Mouse (Mus musculus) testis, postnatal 14 days (tissue): ENCODE results near the gene Muc4.

ENCODE experiments used
- DNase-seq: peaks from one replicate; pipeline ENCODE4 v3.0.0; 2021; ENCODE audit warnings: low spot score

Muc4 gene

GRCm38 (mm10) chr16:32726501-32726900 lies 9.2 kb upstream of the Muc4 start:
- DNase-seq, result no peak

- no peak for DNase-seq
Measured at GRCm38 (mm10) chr16:32728240-32728639, 7.4 kb upstream of the Muc4 start.

- no peak for DNase-seq
Measured at GRCm38 (mm10) chr16:32728730-32729129, 7.0 kb upstream of the Muc4 start.

GRCm38 (mm10) chr16:32733213-32733612 lies 2.5 kb upstream of the Muc4 start:
- no peak for DNase-seq

- DNase-seq, result no peak
Measured at GRCm38 (mm10) chr16:32736022-32736421, 336 bp downstream of the Muc4 start.

- DNase-seq, result peak; percentile 33
Measured at GRCm38 (mm10) chr16:32740003-32740663, 4.4 kb downstream of the Muc4 start.

GRCm38 (mm10) chr16:32741366-32741765 lies 5.7 kb downstream of the Muc4 start:
- no peak for DNase-seq

- DNase-seq, result no peak
Measured at GRCm38 (mm10) chr16:32742712-32743111, 7.0 kb downstream of the Muc4 start.

- DNase-seq, result no peak
Measured at GRCm38 (mm10) chr16:32745852-32746251, 10.2 kb downstream of the Muc4 start.

GRCm38 (mm10) chr16:32750242-32751127 lies 14.8 kb downstream of the Muc4 start:
- no peak for DNase-seq

GRCm38 (mm10) chr16:32764550-32764949 lies 28.9 kb downstream of the Muc4 start:
- no peak for DNase-seq

GRCm38 (mm10) chr16:32764961-32765360 lies 29.3 kb downstream of the Muc4 start:
- DNase-seq, result no peak

- DNase-seq, result no peak
Measured at GRCm38 (mm10) chr16:32766904-32767303, 31.2 kb downstream of the Muc4 start.

GRCm38 (mm10) chr16:32776676-32777075 lies 41.0 kb downstream of the Muc4 start:
- DNase-seq, result no peak

GRCm38 (mm10) chr16:32778956-32779355 lies 43.3 kb downstream of the Muc4 start:
- DNase-seq, result no peak

- DNase-seq, result no peak
Measured at GRCm38 (mm10) chr16:32783324-32784062, 47.8 kb downstream of the Muc4 start.

- peak; percentile 74 for DNase-seq
Measured at GRCm38 (mm10) chr16:32784840-32785239, 49.2 kb downstream of the Muc4 start.

GRCm38 (mm10) chr16:32790056-32790455 lies 54.4 kb downstream of the Muc4 start:
- no peak for DNase-seq

GRCm38 (mm10) chr16:32795177-32795576 lies 59.5 kb downstream of the Muc4 start:
- DNase-seq, result no peak

- DNase-seq, result no peak
Measured at GRCm38 (mm10) chr16:32796676-32797425, 61.2 kb downstream of the Muc4 start.

- no peak for DNase-seq
Measured at GRCm38 (mm10) chr16:32797426-32797689, 61.7 kb downstream of the Muc4 start, which contains the start of gene Muc20. Muc20 (minus strand) TSS chr16:32797435.

- DNase-seq, result no peak
Measured at GRCm38 (mm10) chr16:32803252-32803853, 67.7 kb downstream of the Muc4 start.
